Mouse (Mus musculus): ENCODE data around the gene Dnal4.

GRCm38 (mm10) chr15:79825146-79825825, 47.6 kb upstream of the Dnal4 start:
- no peak for TF ChIP-seq GATA1 (IDR thresholded peaks at IDR 0.05; ENCODE audit: borderline replicate concordance, low read length)
- TF ChIP-seq FLI1 (IDR thresholded peaks at IDR 0.05; ENCODE audit: low read length), result no peak
